Mouse (Mus musculus): Measurements from ENCODE around the gene Foxo3. TPM values are rescaled to one million over a fixed set of nuclear protein-coding genes. Genes with fewer than 3 reads are reported as not detected.

Foxo3 gene
- polyA plus RNA-seq, 1 experiment from 2014 or later = 7.0 TPM

GRCm38 (mm10) chr10:42149767-42150166 lies 126.8 kb downstream of the Foxo3 start:
- Histone ChIP-seq H3K36me3 (no peaks in the 10 kb centered on the region), H3K9ac (no peak overlapping the region), H3K27me3 (no peaks in the 10 kb centered on the region), H3K4me3 (replicated peaks) (no peak overlapping the region), H3K4me2 (no peak overlapping the region), H3K4me1 (peaks cover 16% of the 10 kb centered on the region), H3K27ac (no peak overlapping the region), H3K9me3 (replicated peaks) (no peaks in the 10 kb centered on the region)
- no peak for ATAC-seq (replicated peaks; ENCODE audit: low FRiP score)
- WGBS = 86% methylated on average over 3 of the region's 3 CpGs

GRCm38 (mm10) chr10:42148326-42148725 lies 128.2 kb downstream of the Foxo3 start:
- no peak for ATAC-seq (replicated peaks; ENCODE audit: low FRiP score)
- H3K4me3 ChIP-seq (replicated peaks) = no peak overlapping the region
- 53% methylated on average over 3 of the region's 3 CpGs for WGBS
- no peaks in the 10 kb centered on the region for H3K9me3 ChIP-seq (replicated peaks)
- no peak overlapping the region for H3K9ac ChIP-seq
- peaks cover 24% of the 10 kb centered on the region for H3K4me1 ChIP-seq
- H3K4me2 ChIP-seq = no peak overlapping the region
- no peak overlapping the region for H3K27ac ChIP-seq
- H3K27me3 ChIP-seq = no peaks in the 10 kb centered on the region
- no peaks in the 10 kb centered on the region for H3K36me3 ChIP-seq

- Histone ChIP-seq H3K4me1 (peaks cover 9% of the 10 kb centered on the region), H3K27me3 (no peaks in the 10 kb centered on the region), H3K9me3 (replicated peaks) (no peaks in the 10 kb centered on the region), H3K27ac (no peak overlapping the region), H3K36me3 (no peaks in the 10 kb centered on the region), H3K4me2 (no peak overlapping the region), H3K4me3 (replicated peaks) (no peak overlapping the region), H3K9ac (no peak overlapping the region)
- WGBS = 72% methylated on average over 5 of the region's 5 CpGs
- ATAC-seq (replicated peaks; ENCODE audit: low FRiP score) = no peak
Measured at GRCm38 (mm10) chr10:42145221-42145620, 131.3 kb downstream of the Foxo3 start.

- Histone ChIP-seq H3K4me1 (peaks cover 9% of the 10 kb centered on the region), H3K36me3 (no peaks in the 10 kb centered on the region), H3K9ac (no peak overlapping the region), H3K4me2 (no peak overlapping the region), H3K27me3 (no peaks in the 10 kb centered on the region), H3K9me3 (replicated peaks) (no peaks in the 10 kb centered on the region), H3K27ac (no peak overlapping the region), H3K4me3 (replicated peaks) (no peak overlapping the region)
- no peak for ATAC-seq (replicated peaks; ENCODE audit: low FRiP score)
- 80% methylated on average over 5 of the region's 5 CpGs for WGBS
Measured at GRCm38 (mm10) chr10:42144788-42145187, 131.8 kb downstream of the Foxo3 start.

DNA sequence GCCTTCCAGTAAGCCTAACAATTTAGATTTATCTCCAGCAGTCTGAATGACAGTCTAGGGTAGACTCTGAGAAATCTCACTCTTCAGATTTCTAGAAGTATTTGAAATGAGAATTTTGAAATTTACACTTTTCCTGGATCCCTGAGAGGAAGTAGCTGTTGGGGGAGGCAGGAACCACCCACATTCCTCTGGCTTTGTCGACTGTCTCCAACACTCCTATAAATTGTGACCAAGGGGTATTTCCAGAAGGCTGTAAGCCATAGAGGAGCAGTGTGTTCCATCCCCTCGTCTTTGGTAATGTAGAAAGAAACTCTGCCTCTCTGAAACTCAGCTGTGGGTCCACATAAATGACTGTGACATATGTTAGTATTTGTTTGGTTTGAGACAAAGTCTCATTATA lies 132.4 kb downstream of the Foxo3 start:
- 14% methylated on average over 2 of the region's 2 CpGs for WGBS

DNA sequence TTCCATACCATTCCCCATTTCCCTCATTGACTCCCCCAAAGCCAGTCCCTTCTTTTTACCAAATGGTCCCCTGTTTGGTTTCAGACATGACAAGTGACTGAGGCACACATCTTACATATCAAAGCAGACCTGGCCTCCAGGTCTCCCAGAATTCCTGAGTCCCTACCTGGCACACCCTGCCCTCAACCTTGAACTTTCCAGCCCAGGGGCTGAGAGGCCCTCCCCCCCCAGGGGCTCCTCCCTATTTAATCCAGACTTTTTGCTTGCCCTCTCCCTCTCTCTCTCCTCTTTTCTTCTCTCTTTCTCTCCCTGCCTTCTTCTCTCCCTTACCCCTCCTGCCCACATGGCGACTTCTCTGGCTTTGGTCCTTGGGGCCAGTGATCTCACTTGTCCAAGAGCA lies 133.8 kb downstream of the Foxo3 start:
- Histone ChIP-seq H3K27ac (no peak overlapping the region), H3K27me3 (no peaks in the 10 kb centered on the region), H3K9ac (no peak overlapping the region), H3K4me1 (peaks cover 9% of the 10 kb centered on the region), H3K4me3 (replicated peaks) (no peak overlapping the region), H3K4me2 (no peak overlapping the region), H3K36me3 (no peaks in the 10 kb centered on the region), H3K9me3 (replicated peaks) (no peaks in the 10 kb centered on the region)
- ATAC-seq (replicated peaks; ENCODE audit: low FRiP score) = no peak
- 84% methylated on average over 1 of the region's 1 CpGs for WGBS

More for the DNA sequence above, 132.4 kb downstream of the Foxo3 start:
- Histone ChIP-seq H3K4me3 (replicated peaks) (no peak overlapping the region), H3K9ac (no peak overlapping the region), H3K36me3 (no peaks in the 10 kb centered on the region), H3K4me2 (no peak overlapping the region), H3K4me1 (peaks cover 9% of the 10 kb centered on the region), H3K9me3 (replicated peaks) (no peaks in the 10 kb centered on the region), H3K27me3 (no peaks in the 10 kb centered on the region), H3K27ac (peak overlapping the region; percentile 45; the same call in 1 of the 2 replicates)
- no peak for ATAC-seq (replicated peaks; ENCODE audit: low FRiP score)

DNA sequence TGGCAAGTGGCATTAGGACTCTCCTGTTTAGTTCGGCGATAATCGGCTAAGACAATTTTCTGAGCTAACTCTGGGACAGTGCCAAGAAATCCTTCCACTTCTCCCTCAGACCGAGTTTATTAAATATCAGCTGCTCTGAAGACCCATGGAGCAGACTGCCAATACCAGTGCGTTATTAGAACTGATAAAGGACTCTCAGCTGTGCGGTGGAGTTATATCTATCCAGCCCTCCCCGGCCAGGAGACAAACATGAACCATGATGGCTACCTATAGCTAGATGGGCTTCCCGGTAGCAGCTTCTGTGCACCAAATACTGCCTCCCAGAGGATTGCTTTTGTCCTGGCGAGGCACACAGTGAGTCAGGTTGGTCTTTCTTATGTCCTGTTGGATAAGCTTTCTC lies 134.5 kb downstream of the Foxo3 start:
- no peak for ATAC-seq (replicated peaks; ENCODE audit: low FRiP score)
- H3K27me3 ChIP-seq = no peaks in the 10 kb centered on the region
- no peaks in the 10 kb centered on the region for H3K36me3 ChIP-seq
- H3K4me2 ChIP-seq = no peak overlapping the region
- H3K27ac ChIP-seq = no peak overlapping the region
- H3K4me3 ChIP-seq (replicated peaks) = no peak overlapping the region
- no peak overlapping the region for H3K9ac ChIP-seq
- 69% methylated on average over 9 of the region's 9 CpGs for WGBS
- peaks cover 9% of the 10 kb centered on the region for H3K4me1 ChIP-seq
- no peaks in the 10 kb centered on the region for H3K9me3 ChIP-seq (replicated peaks)

DNA sequence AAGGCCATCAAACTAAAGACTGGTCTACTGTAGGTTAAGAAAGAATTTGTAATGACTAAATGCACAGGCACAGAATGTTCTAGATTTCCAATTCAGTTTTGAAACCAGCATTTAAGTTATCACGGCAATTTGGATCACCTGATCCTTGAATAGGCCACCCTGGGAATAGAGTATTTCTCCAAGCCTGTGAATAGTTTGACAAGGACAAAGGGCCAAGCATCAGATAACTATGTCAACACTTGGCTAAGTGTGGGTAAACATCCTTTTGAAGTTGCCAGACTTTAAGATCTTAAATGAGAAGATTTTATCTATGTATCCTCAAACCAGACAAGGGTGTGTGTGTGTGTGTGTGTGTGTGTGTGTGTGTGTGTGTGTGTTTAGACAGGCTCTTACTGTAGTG lies 136.8 kb downstream of the Foxo3 start:
- no peaks in the 10 kb centered on the region for H3K27me3 ChIP-seq
- no peaks in the 10 kb centered on the region for H3K36me3 ChIP-seq
- H3K9ac ChIP-seq = no peak overlapping the region
- no peak overlapping the region for H3K4me2 ChIP-seq
- peaks cover 9% of the 10 kb centered on the region for H3K4me1 ChIP-seq
- ATAC-seq (replicated peaks; ENCODE audit: low FRiP score) = no peak
- H3K4me3 ChIP-seq (replicated peaks) = no peak overlapping the region
- no peaks in the 10 kb centered on the region for H3K9me3 ChIP-seq (replicated peaks)
- WGBS = 42% methylated on average over 1 of the region's 1 CpGs
- H3K27ac ChIP-seq = no peak overlapping the region

GRCm38 (mm10) chr10:42134759-42135702 lies 141.5 kb downstream of the Foxo3 start:
- Histone ChIP-seq H3K4me2 (no peak overlapping the region), H3K27ac (no peak overlapping the region), H3K36me3 (no peaks in the 10 kb centered on the region), H3K4me1 (no peaks in the 10 kb centered on the region), H3K4me3 (replicated peaks) (no peak overlapping the region), H3K9me3 (replicated peaks) (no peaks in the 10 kb centered on the region), H3K27me3 (no peaks in the 10 kb centered on the region), H3K9ac (no peak overlapping the region)
- WGBS = 68% methylated on average over 14 of the region's 14 CpGs
- ATAC-seq (replicated peaks; ENCODE audit: low FRiP score) = no peak

Other genes with a start within 250 kb of the Foxo3 start
- gene Afg1l, start 201.8 kb upstream of the Foxo3 start, polyA plus RNA-seq (2015; fragmentation: Nextera tagmentation; extraction: Ambion mirVana) = 7.0 and 7.3 TPM in 2 replicates
- 326 and 335 TPM in 2 replicates for gene Snx3, start 225.3 kb upstream of the Foxo3 start, polyA plus RNA-seq (2015; fragmentation: Nextera tagmentation; extraction: Ambion mirVana)

Measured in kidney, embryonic 15.5 days (tissue).